Mouse (Mus musculus) embryonic stem cell, embryonic (primary cell): ENCODE data around the gene Tbx10.

Experiments
- CTCF ChIA-PET, 4 experiments: fragments of 300-600 bp in 2 of 4; fragments of 350-600 bp in 2 of 4; sonication (Branson Sonifier 250); formaldehyde crosslinking; loops; one replicate each; lab custom pipeline; 2022; ENCODE audit warnings: inconsistent platforms in 2 of 4; lab: Charles Lee
- POLR2A ChIA-PET, 4 experiments: fragments of 300-600 bp in 2 of 4; fragments of 350-600 bp in 2 of 4; sonication (Branson Sonifier 250); formaldehyde crosslinking; loops; one replicate each; lab custom pipeline; 2022; ENCODE audit warnings: antibody characterized with exemption in 4 of 4, inconsistent platforms in 1 of 4; lab: Charles Lee

Gene Tbx10

DNA sequence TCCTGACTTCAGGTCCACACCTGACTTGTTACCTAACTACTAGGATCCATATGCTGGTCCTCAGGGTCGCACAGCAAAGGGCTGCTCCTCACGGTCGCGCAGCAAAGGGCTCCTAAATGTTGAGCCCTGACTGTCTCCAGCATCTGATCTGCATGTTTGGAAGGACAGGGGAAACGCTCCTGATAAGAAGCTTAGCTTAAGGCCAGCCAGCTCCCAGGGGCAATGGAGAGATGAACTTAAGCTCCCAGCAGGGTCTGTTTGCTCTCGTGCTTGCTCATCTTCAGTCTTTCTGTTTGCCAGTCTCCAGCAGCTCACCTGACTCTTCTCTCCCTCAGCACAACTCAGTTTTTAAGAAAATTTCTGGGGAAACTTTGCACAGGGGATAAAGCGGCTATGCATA lies 40.1 kb downstream of the Tbx10 start:
- CTCF ChIA-PET: interaction anchor here in 2 of 4 experiments (0.8 to 1.8 kb wide), 2 partner anchors 20 to 174 kb away, joined by 4 to 7 read pairs; no protein-coding TSS in a partner anchor
- POLR2A ChIA-PET: interaction anchor here (0.5 to 10.0 kb wide), 6 partner anchors 10 to 760 kb away, joined by 3 to 98 read pairs (median 14); partner anchors contain the start of genes AC109138.7 (in 1 of the 4), Clcf1 (in 1 of the 4) and Gstp2 (in 1 of the 4)

GRCm38 (mm10) chr19:4033298-4033697 lies 40.7 kb downstream of the Tbx10 start:
- POLR2A ChIA-PET: interaction anchor here in 3 of 4 experiments (1.1 to 10.0 kb wide), 7 partner anchors 9 to 91 kb away, joined by 3 to 98 read pairs (median 5); partner anchors contain the start of genes Cdk2ap2 (in 1 of the 3) and Gstp2 (in 1 of the 3)

DNA sequence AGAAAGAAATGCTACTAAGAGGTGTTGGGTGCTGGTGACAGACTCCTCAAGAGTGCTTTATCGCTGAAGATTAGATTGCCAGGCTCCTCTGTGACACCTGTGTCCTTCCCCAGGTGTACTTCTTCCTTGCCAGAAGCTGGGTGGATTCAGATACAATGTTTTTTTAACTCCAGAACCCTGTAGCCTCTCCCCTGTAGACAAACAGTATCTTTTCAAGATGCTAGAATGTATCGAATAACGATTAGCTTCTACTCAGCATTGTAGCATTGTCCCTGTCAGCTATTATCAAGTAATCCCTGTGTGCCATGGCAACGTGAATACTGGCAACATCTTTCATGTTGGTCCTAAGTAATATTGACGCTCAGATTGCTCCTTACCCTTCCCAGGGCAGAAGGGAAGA lies 41.2 kb downstream of the Tbx10 start:
- POLR2A ChIA-PET: interaction anchor here in 3 of 4 experiments (0.5 to 10.0 kb wide), 18 partner anchors 9 to 267 kb away, joined by 3 to 98 read pairs (median 4); partner anchors contain the start of genes Gstp2 (in 2 of the 3), Ndufv1 (in 2 of the 3), Cdk2ap2 (in 1 of the 3) and Doc2g (in 1 of the 3)
- CTCF ChIA-PET: interaction anchor here in 3 of 4 experiments (0.6 to 1.3 kb wide), 7 partner anchors 13 to 219 kb away, joined by 3 to 5 read pairs (median 3); partner anchors contain the start of genes Gm49405 (in 1 of the 3), Gstp2 (in 1 of the 3) and Nudt8 (in 1 of the 3)

More at GRCm38 (mm10) chr19:4033298-4033697, 40.7 kb downstream of the Tbx10 start:
- CTCF ChIA-PET: interaction anchor here in 3 of 4 experiments (0.6 to 1.8 kb wide), 5 partner anchors 13 to 219 kb away, joined by 3 to 7 read pairs (median 4); partner anchors contain the start of gene Gstp2 (in 1 of the 3)

DNA sequence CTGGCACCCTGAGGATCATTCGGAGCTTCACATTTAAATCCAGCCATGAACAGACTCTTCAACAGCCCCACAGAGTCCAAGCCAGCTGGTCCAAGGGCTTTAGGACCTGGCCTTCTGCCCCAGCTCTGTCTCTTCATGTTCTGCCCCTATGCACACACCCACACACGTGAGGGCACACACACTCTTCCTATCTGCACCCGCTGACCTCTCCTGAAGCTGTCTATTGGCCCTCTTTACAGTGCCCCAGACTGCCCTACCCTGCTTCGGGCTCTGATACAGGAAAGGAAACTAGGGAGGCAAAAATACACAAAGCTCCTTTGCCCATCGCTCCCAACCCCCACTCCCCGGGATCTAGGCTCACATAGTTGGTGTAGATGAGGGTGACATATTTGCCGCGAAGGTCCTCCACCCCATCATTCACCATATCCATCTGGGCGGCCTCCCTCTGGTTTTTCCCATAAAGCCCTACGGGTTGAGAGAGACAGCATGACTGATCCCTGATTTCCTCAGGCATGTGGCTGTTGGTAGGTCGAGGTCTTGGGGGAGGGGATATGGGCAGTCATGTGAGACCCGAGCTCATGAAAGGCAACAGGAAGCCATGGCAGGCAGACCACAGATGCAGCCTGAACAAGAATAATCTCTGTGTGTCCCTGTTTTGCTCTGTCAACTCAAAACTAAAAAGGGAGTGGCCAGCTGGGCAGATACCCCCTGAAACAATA lies 43.9 kb downstream of the Tbx10 start:
- ChIA-PET CTCF (interaction anchor here in 2 of 4 experiments (0.9 to 1.3 kb wide), 4 partner anchors 10 to 37 kb away, joined by 3 to 5 read pairs (median 4); partner anchors contain the start of genes Gstp2 (in 1 of the 2) and Ndufv1 (in 1 of the 2)), POLR2A (interaction anchor here in 3 of 4 experiments (0.5 to 5.0 kb wide), 21 partner anchors 10 to 277 kb away, joined by 3 to 82 read pairs (median 3); partner anchors contain the start of genes Gstp2 (in 3 of the 3), Gm49405 (in 2 of the 3), Ndufv1 (in 2 of the 3) and Nudt8 (in 2 of the 3))

DNA sequence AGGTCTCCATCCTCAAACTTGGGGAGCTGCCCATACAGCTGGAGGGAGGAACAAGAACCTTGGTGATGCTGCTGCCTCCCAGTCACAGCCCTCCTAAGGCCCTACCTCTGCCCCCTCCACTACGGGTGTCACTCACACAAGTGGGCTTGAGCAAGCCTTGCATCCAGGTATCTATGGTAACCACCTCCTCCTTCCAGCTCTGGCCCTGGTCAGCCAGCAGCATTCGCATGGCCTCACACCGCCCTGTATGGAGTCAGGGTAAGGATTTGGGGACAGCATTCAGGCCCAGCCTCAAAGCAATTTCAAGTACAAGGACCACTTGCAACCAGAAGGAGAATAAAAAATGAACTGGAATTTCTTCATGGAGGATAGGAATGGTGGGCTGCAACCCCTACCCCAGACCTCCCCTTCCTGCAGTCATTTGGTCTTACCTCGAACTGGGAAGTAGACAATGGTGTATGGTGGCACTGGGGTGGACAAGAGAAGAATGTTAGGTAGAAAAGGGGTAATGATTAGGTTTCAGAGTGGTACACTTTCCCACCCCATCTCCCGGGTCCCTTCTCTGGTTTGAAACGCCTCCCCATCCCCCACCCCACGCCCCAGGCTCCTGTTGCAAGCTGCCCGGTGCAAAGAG lies 44.7 kb downstream of the Tbx10 start:
- POLR2A ChIA-PET: interaction anchor here (0.5 to 5.0 kb wide), 46 partner anchors 9 to 346 kb away, joined by 3 to 82 read pairs (median 4); partner anchors contain the start of genes Gstp2 (in 4 of the 4), Gm49405 (in 3 of the 4), Nudt8 (in 3 of the 4) and Cdk2ap2 (in 2 of the 4)
- CTCF ChIA-PET: interaction anchor here (0.6 to 2.2 kb wide), 11 partner anchors 10 to 681 kb away, joined by 3 to 7 read pairs (median 4); partner anchors contain the start of gene Ndufv1 (in 1 of the 4)

- ChIA-PET POLR2A (interaction anchor here (0.5 to 5.0 kb wide), 52 partner anchors 9 to 346 kb away, joined by 3 to 82 read pairs (median 3); partner anchors contain the start of genes Gstp2 (in 4 of the 4), Cdk2ap2 (in 2 of the 4), Ndufv1 (in 2 of the 4) and Ppp1ca (in 2 of the 4)), CTCF (interaction anchor here (0.6 to 2.2 kb wide), 15 partner anchors 8 to 681 kb away, joined by 3 to 9 read pairs (median 4); partner anchors contain the start of genes Gstp2 (in 1 of the 4) and Ndufv1 (in 1 of the 4))
Observed at GRCm38 (mm10) chr19:4037788-4038232, 45.3 kb downstream of the Tbx10 start, which contains the start of gene Gstp1. Gstp1 (minus strand) TSS chr19:4037985.

DNA sequence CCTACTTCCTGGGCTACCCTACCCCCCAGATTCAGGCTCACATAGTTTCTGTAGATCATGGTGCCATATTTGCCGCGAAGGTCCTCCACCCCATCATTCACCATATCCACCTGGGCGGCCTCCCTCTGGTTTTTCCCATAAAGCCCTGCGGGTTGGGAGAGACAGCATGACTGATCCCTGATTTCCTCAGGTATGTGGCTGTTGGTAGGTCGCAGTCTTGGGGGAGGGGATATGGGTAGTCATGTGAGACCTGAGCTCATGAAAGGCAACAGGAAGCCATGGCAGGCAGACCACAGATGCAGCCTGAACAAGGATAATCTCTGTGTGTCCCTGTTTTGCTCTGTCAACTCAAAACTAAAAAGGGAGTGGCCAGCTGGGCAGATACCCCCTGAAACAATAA lies 48.4 kb downstream of the Tbx10 start:
- POLR2A ChIA-PET: interaction anchor here in 3 of 4 experiments (1.3 to 4.3 kb wide), 17 partner anchors 9 to 151 kb away, joined by 3 to 42 read pairs (median 13); partner anchors contain the start of genes Ndufv1 (in 3 of the 3), Gm49405 (in 2 of the 3), Nudt8 (in 2 of the 3) and Acy3 (in 1 of the 3)

GRCm38 (mm10) chr19:4041500-4041899 lies 48.9 kb downstream of the Tbx10 start:
- CTCF ChIA-PET: interaction anchor here in 3 of 4 experiments (0.6 to 2.7 kb wide), 13 partner anchors 10 to 951 kb away, joined by 3 to 20 read pairs (median 6); partner anchors contain the start of genes Aip (in 1 of the 3), Gm49405 (in 1 of the 3), Ndufv1 (in 1 of the 3) and Nudt8 (in 1 of the 3)
- POLR2A ChIA-PET: interaction anchor here in 3 of 4 experiments (0.6 to 4.3 kb wide), 86 partner anchors 7 to 504 kb away, joined by 3 to 42 read pairs (median 5); partner anchors contain the start of genes Cdk2ap2 (in 3 of the 3), Ndufv1 (in 3 of the 3), Gm49405 (in 2 of the 3) and Gstp3 (in 2 of the 3)

More for the DNA sequence above, 48.4 kb downstream of the Tbx10 start:
- CTCF ChIA-PET: interaction anchor here in 2 of 4 experiments (0.6 to 2.7 kb wide), 5 partner anchors 11 to 952 kb away, joined by 3 to 20 read pairs (median 10); partner anchors contain the start of gene Ndufv1 (in 1 of the 2)

GRCm38 (mm10) chr19:4042124-4042523 lies 49.6 kb downstream of the Tbx10 start:
- POLR2A ChIA-PET: interaction anchor here in 3 of 4 experiments (0.6 to 4.3 kb wide), 116 partner anchors 8 to 505 kb away, joined by 3 to 42 read pairs (median 4); partner anchors contain the start of genes Cdk2ap2 (in 3 of the 3), Ndufv1 (in 3 of the 3), 1810055G02Rik (in 2 of the 3) and Gm49405 (in 2 of the 3)

GRCm38 (mm10) chr19:4044109-4044508 lies 51.6 kb downstream of the Tbx10 start:
- ChIA-PET POLR2A (interaction anchor here in 3 of 4 experiments (0.6 to 5.1 kb wide), 12 partner anchors 7 to 201 kb away, joined by 3 to 82 read pairs (median 4); partner anchors contain the start of gene Gstp1 (in 1 of the 3)), CTCF (interaction anchor here in 2 of 4 experiments (0.6 to 2.8 kb wide), 4 partner anchors 13 to 1156 kb away, joined by 3 to 10 read pairs (median 4); no protein-coding TSS in a partner anchor)

More at GRCm38 (mm10) chr19:4042124-4042523, 49.6 kb downstream of the Tbx10 start:
- CTCF ChIA-PET: interaction anchor here (0.6 to 2.7 kb wide), 20 partner anchors 9 to 1008 kb away, joined by 3 to 20 read pairs (median 5); partner anchors contain the start of genes Ndufv1 (in 2 of the 4), Aip (in 1 of the 4), Aldh3b2 (in 1 of the 4) and Gm49405 (in 1 of the 4)

GRCm38 (mm10) chr19:4045966-4046865 lies 53.7 kb downstream of the Tbx10 start, which contains the start of gene Gstp2:
Gstp2 (minus strand) TSS chr19:4046023.
- CTCF ChIA-PET: interaction anchor here (0.5 to 4.8 kb wide), 68 partner anchors 8 to 916 kb away, joined by 3 to 39 read pairs (median 4); partner anchors contain the start of genes Ndufv1 (in 4 of the 4), Cdk2ap2 (in 2 of the 4), Gm49405 (in 2 of the 4) and Nudt8 (in 2 of the 4)
- POLR2A ChIA-PET: interaction anchor here (0.6 to 8.7 kb wide), 149 partner anchors 8 to 1795 kb away, joined by 3 to 109 read pairs (median 5); partner anchors contain the start of genes Gstp1 (in 4 of the 4), Ndufv1 (in 4 of the 4), Cdk2ap2 (in 3 of the 4) and Gm49405 (in 3 of the 4)

DNA sequence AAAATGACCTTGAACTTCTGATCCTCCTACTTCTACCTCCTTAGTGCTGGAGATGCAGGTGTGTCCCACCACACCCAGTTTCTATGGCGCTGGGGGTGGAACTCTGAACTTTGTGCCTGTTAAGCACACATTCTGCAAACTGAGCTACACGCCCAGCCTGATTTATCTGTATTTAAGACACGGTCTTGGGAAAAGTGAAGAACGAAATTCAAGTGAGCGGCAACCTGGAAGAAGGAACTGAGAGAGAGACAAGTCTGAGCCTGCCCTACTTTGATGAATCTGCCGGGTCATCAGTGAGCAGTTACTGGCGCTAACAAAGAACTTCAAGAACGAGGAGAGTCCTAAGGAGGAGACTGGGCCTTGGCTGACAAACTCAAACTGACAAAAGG lies 54.3 kb downstream of the Tbx10 start:
- ChIA-PET CTCF (interaction anchor here (0.5 to 4.8 kb wide), 60 partner anchors 9 to 915 kb away, joined by 3 to 39 read pairs (median 4); partner anchors contain the start of genes Ndufv1 (in 4 of the 4), Gstp1 (in 3 of the 4), Cdk2ap2 (in 2 of the 4) and Gm49405 (in 2 of the 4)), POLR2A (interaction anchor here (0.6 to 8.7 kb wide), 121 partner anchors 8 to 514 kb away, joined by 3 to 109 read pairs (median 6); partner anchors contain the start of genes Gstp1 (in 4 of the 4), Gm49405 (in 3 of the 4), Gstp3 (in 3 of the 4) and Ndufv1 (in 3 of the 4))

GRCm38 (mm10) chr19:4047859-4048258 lies 55.3 kb downstream of the Tbx10 start:
- ChIA-PET POLR2A (interaction anchor here (0.6 to 8.7 kb wide), 52 partner anchors 9 to 1764 kb away, joined by 3 to 109 read pairs (median 10); partner anchors contain the start of genes Gm49405 (in 3 of the 4), Gstp1 (in 3 of the 4), Gstp3 (in 3 of the 4) and Ndufv1 (in 3 of the 4)), CTCF (interaction anchor here (0.6 to 4.8 kb wide), 22 partner anchors 9 to 649 kb away, joined by 3 to 39 read pairs (median 4); partner anchors contain the start of genes Gstp1 (in 2 of the 4), Ndufv1 (in 2 of the 4), Aldh3b1 (in 1 of the 4) and Gm49405 (in 1 of the 4))

GRCm38 (mm10) chr19:4049069-4049468 lies 56.5 kb downstream of the Tbx10 start:
- ChIA-PET CTCF (interaction anchor here in 3 of 4 experiments (0.6 to 4.8 kb wide), 17 partner anchors 8 to 330 kb away, joined by 3 to 39 read pairs (median 4); partner anchors contain the start of genes Gstp3 (in 2 of the 3), Aip (in 1 of the 3), Gm49405 (in 1 of the 3) and Ndufv1 (in 1 of the 3)), POLR2A (interaction anchor here in 3 of 4 experiments (0.6 to 8.7 kb wide), 10 partner anchors 9 to 129 kb away, joined by 3 to 98 read pairs (median 25); partner anchors contain the start of genes Ndufv1 (in 2 of the 3), Gstp1 (in 1 of the 3) and Gstp3 (in 1 of the 3))
